Mouse (Mus musculus) spleen, postnatal 10 days (tissue): Measurements from ENCODE around the gene Meis3.

Experiments
- DNase-seq, 2 experiments: peaks; one replicate each; pipeline ENCODE4 v3.0.0; 2021 to 2022; ENCODE audit warnings: low spot score in 2 of 2

Meis3 gene

DNA sequence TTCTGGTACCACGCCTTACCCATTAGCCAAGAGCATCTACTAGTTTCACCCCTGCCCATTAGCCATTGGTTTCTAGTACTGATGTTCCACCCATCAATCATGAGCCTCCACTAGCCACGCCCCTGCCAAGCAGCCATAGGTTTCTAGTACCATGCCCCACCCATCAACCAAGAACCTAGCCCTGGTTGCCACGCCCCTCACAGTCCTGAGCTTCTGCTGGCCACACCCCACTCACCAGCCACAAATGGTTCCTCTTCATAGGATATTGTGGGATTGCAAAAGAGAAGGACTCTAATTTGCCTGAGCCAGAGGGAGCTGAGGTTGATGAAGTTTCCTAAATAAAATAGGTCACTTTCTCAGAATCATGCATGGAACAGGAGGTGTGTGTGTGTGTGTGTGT, 14.2 kb upstream of the Meis3 start:
- DNase-seq, result peak in 1 of 2 experiments; percentile 32

GRCm38 (mm10) chr7:16161302-16161701, 13.6 kb upstream of the Meis3 start:
- no peak for DNase-seq

DNA sequence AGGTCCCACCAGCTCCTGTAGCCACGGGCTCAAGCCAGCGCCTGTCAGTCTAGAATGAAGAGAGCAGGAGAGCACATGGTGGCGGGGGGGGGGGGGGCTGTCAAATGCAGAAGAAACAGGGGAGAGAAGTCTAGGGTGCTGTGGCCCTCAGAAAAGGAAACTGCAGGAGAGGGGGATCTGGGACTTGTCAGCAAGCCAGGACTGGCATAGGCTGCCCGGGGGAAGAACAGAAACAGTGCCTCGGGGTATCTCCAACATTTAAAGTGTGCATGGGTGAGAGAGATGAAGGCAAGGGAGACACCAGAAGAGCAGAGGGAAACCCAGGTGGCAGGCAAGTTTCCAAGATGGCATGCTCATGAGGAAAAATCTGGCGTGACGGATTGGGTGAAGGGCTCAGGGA, 12.9 kb upstream of the Meis3 start:
- DNase-seq, result no peak

DNA sequence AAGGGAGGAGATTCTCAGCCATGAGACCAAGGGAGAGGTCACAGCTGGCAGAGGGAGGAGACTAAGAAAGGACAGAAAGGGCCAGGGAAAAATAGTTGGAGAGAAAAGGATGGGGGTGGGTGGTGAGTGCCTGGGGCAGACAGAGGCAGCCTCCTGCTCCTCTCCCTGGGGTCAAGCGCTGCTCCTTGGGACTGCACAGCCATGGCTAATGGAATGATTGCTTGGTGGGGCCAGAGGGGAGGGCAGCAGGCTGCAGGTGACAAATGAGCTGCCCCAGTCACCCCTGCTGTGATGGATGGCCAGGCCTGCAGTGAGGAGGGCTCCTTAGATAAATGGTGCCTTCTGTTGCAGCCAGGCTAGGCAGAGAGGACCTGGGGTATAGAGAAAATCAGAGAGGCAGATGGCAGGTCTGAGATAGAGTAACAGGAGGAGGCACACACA, 2.7 kb upstream of the Meis3 start:
- DNase-seq, result no peak

DNA sequence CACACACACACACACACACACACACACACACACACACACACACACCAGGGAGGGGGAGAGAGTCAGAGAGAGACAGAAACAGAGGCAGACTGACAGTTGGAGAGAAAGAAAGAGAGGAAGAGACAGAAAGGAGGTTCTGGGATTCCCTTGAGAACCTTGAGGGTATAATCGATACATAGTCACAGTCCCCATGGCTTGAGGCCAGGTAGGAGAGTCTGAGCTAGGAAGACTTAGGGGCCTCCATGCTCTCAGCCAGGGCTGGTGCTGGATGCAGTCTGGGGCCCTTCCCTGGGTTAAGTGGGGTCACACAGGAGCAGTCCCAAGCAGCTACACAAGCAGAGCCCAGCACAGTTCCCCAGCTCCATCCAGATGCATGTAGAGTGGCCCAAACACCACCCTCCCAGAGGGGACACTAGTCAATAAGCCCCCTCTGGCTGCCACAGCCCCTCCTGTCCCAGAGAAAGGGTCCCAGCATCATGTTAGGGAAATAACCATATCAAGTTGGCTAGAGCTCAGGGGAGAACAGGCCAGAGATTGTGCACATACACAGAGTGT, 2.2 kb upstream of the Meis3 start:
- DNase-seq, result no peak

GRCm38 (mm10) chr7:16173146-16173545, 1.7 kb upstream of the Meis3 start:
- DNase-seq, result no peak

DNA sequence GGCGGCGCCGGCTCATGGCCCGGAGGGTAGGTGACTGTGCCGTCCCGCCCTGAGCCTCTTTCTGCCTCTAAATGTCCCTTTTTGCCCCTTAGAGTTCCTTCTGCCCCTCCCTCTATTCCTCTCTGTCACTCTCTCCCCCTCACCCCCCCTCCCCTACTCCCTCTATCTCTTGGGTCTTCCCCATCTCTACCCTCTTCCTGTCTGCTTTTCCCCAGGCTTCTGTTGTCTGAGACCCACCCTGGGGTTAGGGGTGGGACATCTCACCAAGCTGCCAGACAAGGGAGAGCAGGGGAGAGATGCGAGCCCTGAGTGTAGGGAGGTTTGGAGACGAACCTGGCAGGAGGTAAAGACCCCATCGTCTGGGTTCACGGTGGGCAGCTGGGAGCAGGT, 647 bp downstream of the Meis3 start:
- no peak for DNase-seq

DNA sequence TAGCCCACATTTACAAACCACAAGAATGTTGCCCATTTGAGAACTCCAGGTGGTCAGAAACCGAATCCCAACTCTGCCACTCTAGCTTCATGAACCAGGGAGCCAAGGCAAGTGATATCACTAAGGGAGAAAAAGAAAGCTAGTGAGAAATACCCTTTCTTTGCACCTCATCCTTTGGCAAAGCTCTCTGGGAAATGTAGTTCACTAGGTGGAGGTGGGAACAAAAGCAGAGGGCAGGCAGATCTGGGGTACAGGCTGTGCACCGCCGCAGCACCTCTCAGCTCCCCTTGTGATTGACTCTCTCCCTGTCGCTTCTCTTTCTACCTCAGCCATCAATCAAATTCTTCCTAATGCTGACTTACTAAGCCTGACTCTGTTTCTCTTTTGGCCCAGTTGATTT, 3.2 kb downstream of the Meis3 start:
- DNase-seq, result no peak

DNA sequence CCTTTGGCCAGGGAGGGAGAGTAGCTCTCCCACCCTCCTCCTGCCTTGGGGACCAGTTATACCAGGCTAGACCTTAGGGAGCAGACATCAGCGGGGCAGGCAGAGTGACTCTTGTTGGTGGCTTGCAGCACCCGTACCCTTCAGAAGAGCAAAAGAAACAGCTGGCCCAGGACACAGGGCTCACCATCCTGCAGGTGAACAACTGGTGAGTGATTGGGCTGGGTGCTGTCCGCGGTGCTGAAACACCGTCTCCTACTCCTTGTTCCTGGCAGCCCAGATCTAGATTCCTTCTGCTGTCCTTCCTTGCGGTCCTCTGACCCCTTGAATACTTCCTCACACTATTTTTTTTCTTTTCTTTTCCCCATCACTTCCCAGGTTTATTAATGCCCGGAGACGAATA, 8.8 kb downstream of the Meis3 start:
- DNase-seq, result peak; percentile 32 to 80

DNA sequence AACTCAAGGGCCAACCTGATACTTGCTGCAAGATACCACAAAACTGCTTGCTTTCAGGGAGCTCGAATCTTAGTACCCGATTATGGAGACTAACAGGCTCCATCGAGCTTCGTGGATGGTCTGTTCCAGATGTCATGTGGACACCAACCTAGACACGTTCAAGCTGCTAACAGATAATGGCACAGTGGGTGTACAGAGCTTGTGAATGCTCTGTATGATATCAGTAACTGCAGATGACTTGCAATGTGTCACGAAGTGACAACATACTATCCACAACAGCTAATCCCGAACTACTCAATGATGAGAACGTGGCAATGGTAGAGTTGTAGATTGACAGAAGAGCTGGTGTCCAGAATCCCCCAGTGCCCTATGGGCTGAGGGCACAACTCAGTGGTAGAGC, 12.6 kb downstream of the Meis3 start:
- no peak for DNase-seq

DNA sequence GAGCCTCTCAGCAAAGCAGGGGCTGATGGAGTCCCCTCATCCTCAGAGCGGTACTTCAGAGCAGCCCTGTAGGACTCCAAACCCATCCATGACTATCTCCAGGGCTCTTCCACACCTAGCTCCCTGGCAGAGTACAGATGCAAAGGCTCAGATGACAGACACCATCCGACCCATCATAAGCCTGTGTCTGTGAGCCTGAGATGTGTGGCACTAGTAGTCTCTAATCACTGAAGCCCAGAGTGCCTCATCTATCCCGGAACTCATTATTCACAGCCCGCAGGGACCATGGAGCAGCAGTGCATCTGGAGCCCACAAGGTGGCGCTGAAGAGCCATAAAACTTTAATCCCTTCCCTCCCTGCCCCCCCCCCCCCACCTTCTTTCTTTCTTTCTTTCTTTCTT, 17.4 kb downstream of the Meis3 start:
- DNase-seq, result peak; percentile 70 to 86

DNA sequence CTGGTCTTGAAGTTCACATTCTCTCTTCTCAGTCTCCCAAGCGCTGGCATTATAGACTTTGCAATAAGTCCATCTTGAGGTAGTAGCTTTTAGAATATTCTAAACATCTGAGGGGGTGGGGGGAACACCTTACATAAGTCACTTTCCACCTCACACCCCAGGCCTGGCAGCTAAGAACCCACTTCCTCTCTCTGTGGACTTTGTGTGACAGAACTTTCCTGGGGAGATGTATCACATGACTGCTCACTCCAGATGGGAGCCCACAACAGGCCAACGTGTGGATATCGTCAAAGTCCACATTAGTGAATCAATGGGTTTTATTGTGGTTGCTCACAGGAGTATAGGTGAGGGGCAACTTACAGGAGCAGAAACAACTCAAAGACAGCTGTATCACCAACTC, 18.8 kb downstream of the Meis3 start:
- DNase-seq, result no peak

- DNase-seq, result no peak
Measured at GRCm38 (mm10) chr7:16196616-16197015, 21.7 kb downstream of the Meis3 start.

- DNase-seq, result peak in 1 of 2 experiments; percentile 54
Measured at GRCm38 (mm10) chr7:16197166-16197565, 22.3 kb downstream of the Meis3 start.

DNA sequence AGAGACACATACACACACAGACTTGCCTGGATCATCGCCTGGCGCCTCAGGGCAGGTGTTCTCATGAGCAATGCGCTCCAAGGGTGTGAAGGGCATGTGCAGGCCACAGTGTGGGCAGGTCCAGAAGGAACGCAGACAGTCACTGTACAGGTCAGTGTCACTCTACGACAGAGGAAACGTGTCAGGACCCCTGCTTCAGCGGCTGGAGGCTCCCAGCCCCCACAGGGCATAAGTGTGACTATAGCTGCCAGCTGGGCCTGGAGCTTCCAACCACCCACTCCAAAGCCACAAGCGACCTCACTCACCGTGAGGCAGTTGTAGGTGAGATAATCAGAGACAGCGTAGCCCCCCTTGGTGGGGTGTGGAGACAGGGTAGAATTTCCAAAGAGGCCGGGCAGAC, 23.6 kb downstream of the Meis3 start:
- no peak for DNase-seq

GRCm38 (mm10) chr7:16201136-16201535, 26.2 kb downstream of the Meis3 start:
- no peak for DNase-seq

- DNase-seq, result no peak
Measured at GRCm38 (mm10) chr7:16202756-16203504, 28.0 kb downstream of the Meis3 start.

- DNase-seq, result no peak
Measured at GRCm38 (mm10) chr7:16203505-16203903, 28.6 kb downstream of the Meis3 start.

- no peak for DNase-seq
Measured at GRCm38 (mm10) chr7:16204791-16205190, 29.9 kb downstream of the Meis3 start.

DNA sequence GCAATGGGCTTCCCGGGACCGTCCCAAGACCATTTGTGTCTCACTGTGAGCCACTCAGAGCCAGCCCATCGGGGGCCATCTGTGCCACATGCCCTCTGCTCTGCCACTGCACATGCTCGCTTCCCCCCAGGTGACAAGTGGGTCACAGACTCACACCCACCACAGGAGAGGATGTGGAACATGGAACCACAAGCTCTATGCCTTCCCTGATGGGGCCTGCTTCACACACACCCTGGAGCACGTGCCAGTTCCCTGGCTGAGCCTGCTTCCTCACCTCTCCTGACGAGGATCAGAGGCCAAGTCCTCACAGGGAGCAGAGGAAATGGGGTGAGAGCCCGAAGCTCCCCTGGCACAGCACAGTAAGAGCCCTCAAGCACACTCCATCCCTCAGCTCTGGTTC, 32.2 kb downstream of the Meis3 start:
- no peak for DNase-seq

- no peak for DNase-seq
Measured at GRCm38 (mm10) chr7:16207496-16207895, 32.6 kb downstream of the Meis3 start.

GRCm38 (mm10) chr7:16208781-16209665, 34.1 kb downstream of the Meis3 start:
- no peak for DNase-seq
